Mouse (Mus musculus) hindbrain, embryonic 15.5 days (tissue): ENCODE measurements around the gene Cnnm2. TPM values are rescaled to one million over a fixed set of nuclear protein-coding genes. Genes with fewer than 3 reads are reported as not detected.

Source experiments
- ATAC-seq: fragments of 200-750 bp; cut with Nextera tagmentation; 2 replicates; pipeline ENCODE4 v1.8.0; 2017; ENCODE audit warnings: low read depth, moderate number of reproducible peaks, moderate TSS enrichment; ENCODE audit not compliant: low FRiP score
- H3K27ac ChIP-seq: fragments of 300-500 bp; sonication (generic); replicated peaks from 2 replicates; pipeline ENCODE4 v1.5.1; 2015; ENCODE audit warnings: mild to moderate bottlenecking, inconsistent platforms
- H3K27me3 ChIP-seq: fragments of 300-500 bp; sonication (generic); 2 replicates; pipeline ENCODE4 v1.6.1; 2015; ENCODE audit warnings: control low read depth, inconsistent platforms
- H3K36me3 ChIP-seq: fragments of 300-500 bp; sonication (generic); 2 replicates; pipeline ENCODE4 v1.6.1; 2015; ENCODE audit warnings: control low read depth, inconsistent platforms
- H3K4me1 ChIP-seq: fragments of 300-500 bp; sonication (generic); replicated peaks from 2 replicates; pipeline ENCODE4 v1.6.1; 2015; ENCODE audit warnings: control low read depth, inconsistent platforms
- H3K4me2 ChIP-seq: fragments of 300-500 bp; sonication (generic); 2 replicates; pipeline ENCODE4 v1.6.1; 2015; ENCODE audit warnings: moderate library complexity, mild to moderate bottlenecking, inconsistent platforms
- H3K4me3 ChIP-seq: fragments of 300-500 bp; sonication (generic); 2 replicates; pipeline ENCODE4 v1.5.1; 2015; ENCODE audit warnings: mild to moderate bottlenecking, inconsistent platforms
- H3K9ac ChIP-seq: fragments of 300-500 bp; sonication (generic); 2 replicates; pipeline ENCODE4 v1.6.1; 2015; ENCODE audit warnings: inconsistent platforms
- H3K9me3 ChIP-seq: fragments of 300-500 bp; sonication (generic); 2 replicates; pipeline ENCODE4 v1.6.1; 2016; ENCODE audit warnings: control low read depth, inconsistent platforms
- WGBS: fragments of 180-500 bp; shearing (Covaris S2); methylation state at CpG from one replicate; pipeline ENCODE4 v1.1.7; 2015; 5-methylcytosine and 5-hydroxymethylcytosine counted together
- polyA plus RNA-seq: library from polyadenylated mRNA; unstranded; fragments of >200 nt; fragmentation: Nextera tagmentation; extraction: Ambion mirVana; gene quantifications from 2 replicates; pipeline ENCODE4 v1.2.1, GENCODE M21; 2015

The Cnnm2 gene
- polyA plus RNA-seq, 1 experiment from 2014 or later = 8.6 TPM

GRCm38 (mm10) chr19:46857277-46857989 is 96.0 kb downstream of the Cnnm2 start:
- Histone ChIP-seq H3K36me3 (no peaks in the 10 kb centered on the region), H3K9ac (no peak overlapping the region), H3K9me3 (no peaks in the 10 kb centered on the region), H3K4me2 (no peak overlapping the region), H3K4me3 (no peak overlapping the region), H3K4me1 (peaks cover 18% of the 10 kb centered on the region), H3K27ac (0 out of 2 replicates have a peak overlapping the region, but pooled peaks have one; percentile 62), H3K27me3 (no peaks in the 10 kb centered on the region)
- WGBS = 61% methylated on average over 9 of the region's 9 CpGs
- ATAC-seq = no peak

- Histone ChIP-seq H3K27me3 (no peaks in the 10 kb centered on the region), H3K4me1 (peaks cover 18% of the 10 kb centered on the region), H3K27ac (no peak overlapping the region), H3K4me2 (no peak overlapping the region), H3K9me3 (no peaks in the 10 kb centered on the region), H3K4me3 (no peak overlapping the region), H3K9ac (no peak overlapping the region), H3K36me3 (no peaks in the 10 kb centered on the region)
- ATAC-seq = no peak
- 76% methylated on average over 7 of the region's 7 CpGs for WGBS
Measured at GRCm38 (mm10) chr19:46858200-46858599, 96.8 kb downstream of the Cnnm2 start.

GRCm38 (mm10) chr19:46862556-46862955 is 101.2 kb downstream of the Cnnm2 start:
- Histone ChIP-seq H3K36me3 (no peaks in the 10 kb centered on the region), H3K9ac (no peak overlapping the region), H3K4me3 (no peak overlapping the region), H3K4me2 (no peak overlapping the region), H3K4me1 (peaks cover 3% of the 10 kb centered on the region), H3K27me3 (no peaks in the 10 kb centered on the region), H3K27ac (no peak overlapping the region), H3K9me3 (no peaks in the 10 kb centered on the region)
- WGBS = 70% methylated on average over 3 of the region's 3 CpGs
- ATAC-seq = no peak

- Histone ChIP-seq H3K9me3 (no peaks in the 10 kb centered on the region), H3K36me3 (no peaks in the 10 kb centered on the region), H3K27me3 (no peaks in the 10 kb centered on the region), H3K4me1 (no peaks in the 10 kb centered on the region), H3K27ac (no peak overlapping the region), H3K4me2 (no peak overlapping the region), H3K9ac (no peak overlapping the region), H3K4me3 (no peak overlapping the region)
- no peak for ATAC-seq
- WGBS = 81% methylated on average over 17 of the region's 17 CpGs
Measured at GRCm38 (mm10) chr19:46863236-46863927, 102.0 kb downstream of the Cnnm2 start.

GRCm38 (mm10) chr19:46864079-46864478 is 102.7 kb downstream of the Cnnm2 start:
- Histone ChIP-seq H3K9me3 (no peaks in the 10 kb centered on the region), H3K27me3 (no peaks in the 10 kb centered on the region), H3K36me3 (no peaks in the 10 kb centered on the region), H3K4me3 (no peak overlapping the region), H3K4me1 (no peaks in the 10 kb centered on the region), H3K4me2 (no peak overlapping the region), H3K9ac (no peak overlapping the region), H3K27ac (no peak overlapping the region)
- ATAC-seq = no peak
- 56% methylated on average over 6 of the region's 6 CpGs for WGBS

- H3K27ac ChIP-seq = no peak overlapping the region
- ATAC-seq = no peak
- no peak overlapping the region for H3K4me2 ChIP-seq
- no peak overlapping the region for H3K4me3 ChIP-seq
- H3K27me3 ChIP-seq = no peaks in the 10 kb centered on the region
- H3K4me1 ChIP-seq = no peaks in the 10 kb centered on the region
- 85% methylated on average over 6 of the region's 6 CpGs for WGBS
- H3K9ac ChIP-seq = no peak overlapping the region
- no peaks in the 10 kb centered on the region for H3K9me3 ChIP-seq
- H3K36me3 ChIP-seq = no peaks in the 10 kb centered on the region
Measured at GRCm38 (mm10) chr19:46864731-46865331, 103.4 kb downstream of the Cnnm2 start.

GRCm38 (mm10) chr19:46865381-46865780 is 104.0 kb downstream of the Cnnm2 start:
- Histone ChIP-seq H3K9me3 (no peaks in the 10 kb centered on the region), H3K9ac (no peak overlapping the region), H3K4me2 (no peak overlapping the region), H3K27ac (no peak overlapping the region), H3K4me3 (no peak overlapping the region), H3K36me3 (no peaks in the 10 kb centered on the region), H3K27me3 (no peaks in the 10 kb centered on the region), H3K4me1 (no peaks in the 10 kb centered on the region)
- WGBS = 89% methylated on average over 4 of the region's 4 CpGs
- ATAC-seq = no peak

- ATAC-seq = peak; percentile 35; the same call in 1 of the 2 replicates
- no peaks in the 10 kb centered on the region for H3K9me3 ChIP-seq
- H3K36me3 ChIP-seq = 0 out of 2 replicates have a peak, but pooled peaks cover 2% of the 10 kb centered on the region
- 67% methylated on average over 11 of the region's 11 CpGs for WGBS
- H3K4me2 ChIP-seq = no peak overlapping the region
- H3K27me3 ChIP-seq = no peaks in the 10 kb centered on the region
- no peak overlapping the region for H3K9ac ChIP-seq
- H3K27ac ChIP-seq = no peak overlapping the region
- H3K4me3 ChIP-seq = no peak overlapping the region
- no peaks in the 10 kb centered on the region for H3K4me1 ChIP-seq
Measured at GRCm38 (mm10) chr19:46869049-46869448, 107.7 kb downstream of the Cnnm2 start.

- Histone ChIP-seq H3K9me3 (no peaks in the 10 kb centered on the region), H3K9ac (no peak overlapping the region), H3K4me3 (no peak overlapping the region), H3K4me2 (no peak overlapping the region), H3K4me1 (no peaks in the 10 kb centered on the region), H3K27me3 (no peaks in the 10 kb centered on the region), H3K36me3 (0 out of 2 replicates have a peak, but pooled peaks cover 2% of the 10 kb centered on the region), H3K27ac (no peak overlapping the region)
- peak; percentile 74; the same call in 1 of the 2 replicates for ATAC-seq
- WGBS = 12% methylated on average over 6 of the region's 6 CpGs
Measured at GRCm38 (mm10) chr19:46869526-46869925, 108.1 kb downstream of the Cnnm2 start.

- WGBS = 93% methylated on average over 4 of the region's 4 CpGs
- Histone ChIP-seq H3K27me3 (no peaks in the 10 kb centered on the region), H3K4me1 (no peaks in the 10 kb centered on the region), H3K27ac (no peak overlapping the region), H3K9me3 (no peaks in the 10 kb centered on the region), H3K4me3 (no peak overlapping the region), H3K9ac (no peak overlapping the region), H3K36me3 (0 out of 2 replicates have a peak, but pooled peaks cover 2% of the 10 kb centered on the region), H3K4me2 (no peak overlapping the region)
- no peak for ATAC-seq
Measured at GRCm38 (mm10) chr19:46871096-46871495, 109.7 kb downstream of the Cnnm2 start.

GRCm38 (mm10) chr19:46871651-46872050 is 110.3 kb downstream of the Cnnm2 start:
- H3K27me3 ChIP-seq = no peaks in the 10 kb centered on the region
- no peak overlapping the region for H3K27ac ChIP-seq
- no peak overlapping the region for H3K4me3 ChIP-seq
- no peak for ATAC-seq
- 80% methylated on average over 7 of the region's 7 CpGs for WGBS
- no peak overlapping the region for H3K4me2 ChIP-seq
- H3K4me1 ChIP-seq = no peaks in the 10 kb centered on the region
- 0 out of 2 replicates have a peak, but pooled peaks cover 2% of the 10 kb centered on the region for H3K36me3 ChIP-seq
- no peak overlapping the region for H3K9ac ChIP-seq
- no peaks in the 10 kb centered on the region for H3K9me3 ChIP-seq

GRCm38 (mm10) chr19:46873924-46874323 is 112.5 kb downstream of the Cnnm2 start:
- Histone ChIP-seq H3K27me3 (no peaks in the 10 kb centered on the region), H3K4me1 (no peaks in the 10 kb centered on the region), H3K27ac (no peak overlapping the region), H3K4me2 (no peak overlapping the region), H3K36me3 (peaks cover 2% of the 10 kb centered on the region; the same call in 1 of the 2 replicates), H3K9me3 (no peaks in the 10 kb centered on the region), H3K4me3 (no peak overlapping the region), H3K9ac (no peak overlapping the region)
- 90% methylated on average over 3 of the region's 3 CpGs for WGBS
- ATAC-seq = no peak
